ENCODE assay signal across 8 mouse cellular contexts in genomic region chr8:85080532-85081215, GRCm38 (mm10). TPM values are rescaled to one million over a fixed set of nuclear protein-coding genes. Genes with fewer than 3 reads are reported as not detected.
DNase-seq lines count a peak whose midpoint lies in the region; ATAC-seq and TF ChIP-seq lines count a peak whose summit lies in the region.

TSS of gene Wdr83os (plus strand) at chr8:85080740.

- peaks cover 2 to 19% of the 10 kb centered on the region in 2 experiments for H3K36me3 ChIP-seq in MEL (ENCODE audit: control insufficient read depth in 1 of 2, insufficient read depth in 2 of 2, low read length in 2 of 2)
- H3K36me3 ChIP-seq in forebrain, embryonic 11.5 days (ENCODE audit: control insufficient read depth, insufficient read depth, low read length): no peaks in the 10 kb centered on the region
- peaks cover 20% of the 10 kb centered on the region for H3K36me3 ChIP-seq in lung, embryonic 15.5 days

- H3K4me1 ChIP-seq in MEL (ENCODE audit: control insufficient read depth in 1 of 2, insufficient read depth in 2 of 2, low read length in 2 of 2): peaks cover 8 to 30% of the 10 kb centered on the region in 2 experiments
- H3K4me1 ChIP-seq in bone marrow macrophage, adult 2 months (ENCODE audit: control insufficient read depth, insufficient read depth, low read length): peaks cover 20% of the 10 kb centered on the region
- peaks cover 4% of the 10 kb centered on the region; the same call in 1 of the 2 replicates for H3K4me1 ChIP-seq in forebrain, embryonic 11.5 days (replicated peaks; ENCODE audit: control insufficient read depth, insufficient read depth, low read length)
- peaks cover 23% of the 10 kb centered on the region for H3K4me1 ChIP-seq in lung, embryonic 15.5 days
- peaks cover 22% of the 10 kb centered on the region for H3K4me1 ChIP-seq in olfactory bulb, adult 2 months (ENCODE audit: control insufficient read depth, insufficient read depth, low read length)

- peak within 1 kb of the TSS; percentile 76 for H3K4me2 ChIP-seq in forebrain, embryonic 11.5 days (ENCODE audit: low read depth, low read length, severe bottlenecking)
- H3K4me2 ChIP-seq in lung, embryonic 15.5 days: peak within 1 kb of the TSS; percentile 84

- peak within 1 kb of the TSS; percentile 97 for H3K27ac ChIP-seq in MEL (ENCODE audit: control insufficient read depth, low read depth, low read length)
- peak within 1 kb of the TSS; percentile 82 for H3K27ac ChIP-seq in bone marrow macrophage, adult 2 months (ENCODE audit: insufficient read depth, low read depth, low read length)
- H3K27ac ChIP-seq in forebrain, embryonic 11.5 days (ENCODE audit: low read depth, low read length): no peak within 1 kb of the TSS
- peak within 1 kb of the TSS; percentile 89 for H3K27ac ChIP-seq in lung, embryonic 15.5 days
- peak within 1 kb of the TSS; percentile 55; the same call in 1 of the 2 replicates for H3K27ac ChIP-seq in olfactory bulb, adult 2 months (ENCODE audit: insufficient read depth, low read depth, low read length)

- no peak for TF ChIP-seq EP300 in MEL (IDR thresholded peaks at IDR 0.05; ENCODE audit: low read depth in 1 of 2, low read length in 2 of 2)

- DNase-seq in MEL (ENCODE audit: low read depth, low spot score): peak; percentile 91
- DNase-seq in forebrain, embryonic 11.5 days (ENCODE audit: low spot score): peak; percentile 71
- peak; percentile 50 to 72 for DNase-seq in heart, postnatal 14 days
- DNase-seq in kidney, postnatal 4 days: peak; percentile 63 to 77
- peak; percentile 41 to 43 for DNase-seq in urinary bladder, postnatal 36 days (ENCODE audit: low spot score in 2 of 2)

- H3K4me3 ChIP-seq in MEL (ENCODE audit: control insufficient read depth in 1 of 2, insufficient read depth in 1 of 2, low read depth in 2 of 2, low read length in 2 of 2): peak within 1 kb of the TSS; percentile 85 to 91
- H3K4me3 ChIP-seq in bone marrow macrophage, adult 2 months (ENCODE audit: insufficient read depth, low read length): peak within 1 kb of the TSS; percentile 86
- H3K4me3 ChIP-seq in forebrain, embryonic 11.5 days (ENCODE audit: low read depth, low read length): peak within 1 kb of the TSS; percentile 61
- H3K4me3 ChIP-seq in lung, embryonic 15.5 days: peak within 1 kb of the TSS; percentile 74
- H3K4me3 ChIP-seq in olfactory bulb, adult 2 months (ENCODE audit: insufficient read depth, low read depth, low read length): peak within 1 kb of the TSS; percentile 70

- H3K79me2 ChIP-seq in MEL (ENCODE audit: control insufficient read depth, insufficient read depth, low read length, poor library complexity): peaks cover 10% of the 10 kb centered on the region

- intact Hi-C loops in heart, postnatal 14 days (cut with DNase I): loop anchor here (5.0 kb wide), 1 partner anchor 322 kb away; no protein-coding TSS in a partner anchor

- ATAC-seq in forebrain, embryonic 11.5 days (replicated peaks; ENCODE audit: low FRiP score): peak; percentile 34
- ATAC-seq in lung, embryonic 15.5 days (ENCODE audit: borderline replicate concordance, extremely low read depth, low FRiP score, low TSS enrichment): peak; percentile 21; the same call in 1 of the 2 replicates

- WGBS in forebrain, embryonic 11.5 days: under 1% methylated on average over 30 of the region's 30 CpGs
- WGBS in lung, embryonic 15.5 days: 0% methylated on average over 30 of the region's 30 CpGs
- WGBS in olfactory bulb, adult 2 months: under 1% methylated on average over 30 of the region's 30 CpGs

- no peak for TF ChIP-seq RAD21 in MEL (IDR thresholded peaks at IDR 0.05; ENCODE audit: low read depth, low read length)

- TF ChIP-seq CTCF in MEL (IDR thresholded peaks at IDR 0.05 in 2 of 3, conservative IDR thresholded peaks at IDR 0.05 in 1 of 3; ENCODE audit: control insufficient read depth in 1 of 3, insufficient read depth in 1 of 3, low read depth in 2 of 3, low read length in 3 of 3, poor library complexity in 1 of 3, severe bottlenecking in 1 of 3): no peak
- no peak for TF ChIP-seq CTCF in bone marrow macrophage, adult 2 months (IDR thresholded peaks at IDR 0.05; ENCODE audit: low read depth, low read length)
- no peak for TF ChIP-seq CTCF in olfactory bulb, adult 2 months (IDR thresholded peaks at IDR 0.05; ENCODE audit: insufficient read depth, low read depth, low read length)

- TF ChIP-seq POLR2A in MEL (IDR thresholded peaks at IDR 0.05; ENCODE audit: control insufficient read depth in 1 of 2, insufficient read depth in 1 of 2, low read depth in 1 of 2, low read length in 2 of 2, poor library complexity in 1 of 2): no peak; a peak in 3 of 4 replicates
- no peak for TF ChIP-seq POLR2A in bone marrow macrophage, adult 2 months (IDR thresholded peaks at IDR 0.05; ENCODE audit: borderline replicate concordance, low read depth, low read length)
- no peak for TF ChIP-seq POLR2A in olfactory bulb, adult 2 months (IDR thresholded peaks at IDR 0.05; ENCODE audit: insufficient read depth, low read depth, low read length)

- H3K9ac ChIP-seq in MEL (ENCODE audit: control insufficient read depth, low read depth, low read length, poor library complexity, severe bottlenecking): peak within 1 kb of the TSS; percentile 89
- H3K9ac ChIP-seq in forebrain, embryonic 11.5 days (ENCODE audit: low read length): peak within 1 kb of the TSS; percentile 86
- peak within 1 kb of the TSS; percentile 83 for H3K9ac ChIP-seq in lung, embryonic 15.5 days

- H3K27me3 ChIP-seq in MEL (ENCODE audit: control insufficient read depth in 1 of 2, insufficient read depth in 2 of 2, low read length in 2 of 2): no peaks in the 10 kb centered on the region
- H3K27me3 ChIP-seq in forebrain, embryonic 11.5 days (ENCODE audit: control insufficient read depth, insufficient read depth, low read length): no peaks in the 10 kb centered on the region
- H3K27me3 ChIP-seq in lung, embryonic 15.5 days: no peaks in the 10 kb centered on the region

- H3K9me3 ChIP-seq in MEL (replicated peaks; ENCODE audit: insufficient read depth, low read length): no peaks in the 10 kb centered on the region
- no peaks in the 10 kb centered on the region for H3K9me3 ChIP-seq in forebrain, embryonic 11.5 days (ENCODE audit: control insufficient read depth, low read length)
- no peaks in the 10 kb centered on the region for H3K9me3 ChIP-seq in lung, embryonic 15.5 days

TF ChIP-seq in MEL, 35 proteins besides CTCF, POLR2A, EP300 and RAD21 (continues in another document):
- TF ChIP-seq ZKSCAN1 (IDR thresholded peaks at IDR 0.05; ENCODE audit: low read depth, low read length): no peak
- no peak for TF ChIP-seq JUND (IDR thresholded peaks at IDR 0.05; ENCODE audit: low read depth, low read length)
- no peak; the same call in 1 of the 2 replicates for TF ChIP-seq MAX (IDR thresholded peaks at IDR 0.05; ENCODE audit: low read length)
- no peak; the same call in 1 of the 2 replicates for TF ChIP-seq CHD1 (IDR thresholded peaks at IDR 0.05; ENCODE audit: low read depth, low read length)
- TF ChIP-seq TCF12 (IDR thresholded peaks at IDR 0.05; ENCODE audit: low read depth, low read length): no peak
- no peak for TF ChIP-seq USF2 (IDR thresholded peaks at IDR 0.05; ENCODE audit: borderline replicate concordance in 1 of 2, insufficient read depth in 1 of 2, low read depth in 1 of 2, low read length in 2 of 2)
- no peak for TF ChIP-seq ZNF384 (IDR thresholded peaks at IDR 0.05; ENCODE audit: low read depth, low read length)
- no peak for TF ChIP-seq ZMIZ1 (IDR thresholded peaks at IDR 0.05; ENCODE audit: low read depth, low read length)
- no peak for TF ChIP-seq GABPA (IDR thresholded peaks at IDR 0.05; ENCODE audit: low read depth, low read length)
- TF ChIP-seq MXI1 (IDR thresholded peaks at IDR 0.05; ENCODE audit: low read depth, low read length): peak; percentile 94
- no peak for TF ChIP-seq POLR2AphosphoS5 (IDR thresholded peaks at IDR 0.05; ENCODE audit: borderline replicate concordance, low read depth, low read length)
- no peak for TF ChIP-seq BHLHE40 (IDR thresholded peaks at IDR 0.05; ENCODE audit: borderline replicate concordance, low read depth, low read length)
- TF ChIP-seq ELF1 (IDR thresholded peaks at IDR 0.05; ENCODE audit: low read depth, low read length): peak; percentile 63; the same call in 1 of the 2 replicates
- no peak for TF ChIP-seq MYB (IDR thresholded peaks at IDR 0.05; ENCODE audit: low read depth, low read length)
- TF ChIP-seq TBP (IDR thresholded peaks at IDR 0.05; ENCODE audit: low read depth, low read length): peak; percentile 69
- TF ChIP-seq MAZ (IDR thresholded peaks at IDR 0.05; ENCODE audit: low read depth, low read length): 0 out of 2 replicates have a peak, but pooled peaks have one; percentile 19
- TF ChIP-seq NELFE (IDR thresholded peaks at IDR 0.05; ENCODE audit: low read depth, low read length): no peak; the same call in 1 of the 2 replicates
- TF ChIP-seq SMC3 (IDR thresholded peaks at IDR 0.05; ENCODE audit: low read depth, low read length): peak; percentile 2; the same call in 1 of the 2 replicates
- TF ChIP-seq KAT2A (conservative IDR thresholded peaks at IDR 0.05; ENCODE audit: low read depth, low read length): no peak; the same call in 1 of the 2 replicates
- peak; percentile 77 for TF ChIP-seq MYC (IDR thresholded peaks at IDR 0.05; ENCODE audit: low read depth, low read length)
- TF ChIP-seq CHD2 (IDR thresholded peaks at IDR 0.05; ENCODE audit: low read length): no peak
- TF ChIP-seq NRF1 (IDR thresholded peaks at IDR 0.05; ENCODE audit: insufficient read depth, low read depth, low read length, poor library complexity, severe bottlenecking): no peak
- peak; percentile 84 for TF ChIP-seq SIN3A (IDR thresholded peaks at IDR 0.05; ENCODE audit: low read length)
- 0 out of 2 replicates have a peak, but pooled peaks have one; percentile 80 for TF ChIP-seq POLR2AphosphoS2 (IDR thresholded peaks at IDR 0.05; ENCODE audit: low read length)
- no peak for TF ChIP-seq MAFK (IDR thresholded peaks at IDR 0.05; ENCODE audit: borderline replicate concordance, low read depth, low read length)
- TF ChIP-seq ETS1 (IDR thresholded peaks at IDR 0.05; ENCODE audit: low read depth, low read length): peak; percentile 42; the same call in 1 of the 2 replicates

RNA-seq across cellular contexts. Expression of gene Wdr83os, which starts in this region (rescaled TPM):
- 25.5 and 26.2 TPM in 2 replicates for total RNA-seq in MEL (2012; rRNA removed)
- 100 to 1,000 TPM in 1 of 2 experiments, not detected in 1; 143 TPM for polyA plus RNA-seq in MEL (2012; ENCODE audit: insufficient read depth in 1 of 2, insufficient read length in 2 of 2, low read depth in 1 of 2, low replicate concordance in 2 of 2, missing spikeins in 1 of 2)
- polyA plus RNA-seq in bone marrow macrophage, adult 2 months (2012; ENCODE audit: insufficient read depth, insufficient read length, missing spikeins): 90.2 and 113 TPM in 2 replicates
- polyA plus RNA-seq in forebrain, embryonic 11.5 days (2014; fragmentation: Nextera tagmentation; extraction: Ambion mirVana): 123 and 125 TPM in 2 replicates
- total RNA-seq in heart, postnatal 14 days (2021): 10 to 100 TPM; 37.0 to 40.2 TPM
- 140 and 145 TPM in 2 replicates for polyA plus RNA-seq in lung, embryonic 15.5 days (2015; fragmentation: Nextera tagmentation; extraction: Ambion mirVana)
- polyA plus RNA-seq in olfactory bulb, adult 2 months (2012; ENCODE audit: insufficient read depth, insufficient read length, low replicate concordance, missing spikeins): not detected in 2 replicates
